Mouse (Mus musculus): ENCODE measurements around the gene Dnajb11. TPM values are rescaled to one million over a fixed set of nuclear protein-coding genes. Genes with fewer than 3 reads are reported as not detected.

The Dnajb11 gene
- polyA plus RNA-seq, 1 experiment from 2014 or later, result 88.4 TPM

DNA sequence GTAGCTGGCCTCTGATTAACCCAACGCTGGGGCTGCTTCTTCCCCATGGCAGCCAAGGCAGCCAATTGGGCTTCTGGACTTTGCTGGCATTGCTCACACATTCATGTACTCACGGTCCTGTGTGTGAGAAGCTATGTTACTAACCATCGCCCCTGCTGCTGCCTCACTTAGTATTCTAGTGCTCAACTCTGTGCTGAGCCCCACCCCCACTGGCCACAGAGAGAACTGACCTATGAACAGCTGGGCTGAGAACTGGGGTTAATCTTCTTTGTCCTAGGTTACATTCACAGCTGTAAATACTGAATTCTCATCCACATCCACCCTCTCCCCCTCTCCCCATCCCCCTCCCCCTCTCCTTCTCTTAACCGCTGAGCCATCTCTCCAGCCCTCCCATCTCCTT, 31.2 kb downstream of the Dnajb11 start:
- Histone ChIP-seq H3K27ac (replicated peaks) (no peak overlapping the region), H3K9me3 (no peaks in the 10 kb centered on the region), H3K36me3 (replicated peaks) (no peaks in the 10 kb centered on the region), H3K4me1 (peaks cover 10% of the 10 kb centered on the region), H3K4me3 (no peak overlapping the region), H3K27me3 (replicated peaks; ENCODE audit: low read depth, poor library complexity, severe bottlenecking) (no peaks in the 10 kb centered on the region)
- WGBS, result 68% methylated on average over 4 of the region's 4 CpGs
- DNase-seq (ENCODE audit: low spot score), result no peak

DNA sequence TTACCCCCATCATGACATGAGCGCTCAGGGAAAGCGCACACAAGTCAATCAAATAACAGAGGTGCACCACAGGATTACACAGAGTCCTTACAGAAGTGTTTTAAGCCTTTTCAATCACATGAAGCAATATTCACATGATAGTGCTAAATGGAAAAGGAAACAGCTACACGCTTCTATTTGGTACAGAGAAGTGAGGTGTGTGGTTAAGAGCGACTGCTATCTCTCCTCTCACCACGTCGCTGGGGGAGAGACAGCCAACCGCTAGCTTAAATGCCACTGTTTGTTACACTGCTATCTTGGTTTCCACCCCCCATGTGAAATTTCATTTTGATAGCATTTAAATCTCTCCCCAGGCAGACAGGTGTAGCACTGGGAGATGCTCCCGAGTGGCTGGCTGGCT, 32.1 kb downstream of the Dnajb11 start:
- WGBS, result 88% methylated on average over 8 of the region's 8 CpGs
- H3K36me3 ChIP-seq (replicated peaks), result no peaks in the 10 kb centered on the region
- H3K9me3 ChIP-seq, result no peaks in the 10 kb centered on the region

DNA sequence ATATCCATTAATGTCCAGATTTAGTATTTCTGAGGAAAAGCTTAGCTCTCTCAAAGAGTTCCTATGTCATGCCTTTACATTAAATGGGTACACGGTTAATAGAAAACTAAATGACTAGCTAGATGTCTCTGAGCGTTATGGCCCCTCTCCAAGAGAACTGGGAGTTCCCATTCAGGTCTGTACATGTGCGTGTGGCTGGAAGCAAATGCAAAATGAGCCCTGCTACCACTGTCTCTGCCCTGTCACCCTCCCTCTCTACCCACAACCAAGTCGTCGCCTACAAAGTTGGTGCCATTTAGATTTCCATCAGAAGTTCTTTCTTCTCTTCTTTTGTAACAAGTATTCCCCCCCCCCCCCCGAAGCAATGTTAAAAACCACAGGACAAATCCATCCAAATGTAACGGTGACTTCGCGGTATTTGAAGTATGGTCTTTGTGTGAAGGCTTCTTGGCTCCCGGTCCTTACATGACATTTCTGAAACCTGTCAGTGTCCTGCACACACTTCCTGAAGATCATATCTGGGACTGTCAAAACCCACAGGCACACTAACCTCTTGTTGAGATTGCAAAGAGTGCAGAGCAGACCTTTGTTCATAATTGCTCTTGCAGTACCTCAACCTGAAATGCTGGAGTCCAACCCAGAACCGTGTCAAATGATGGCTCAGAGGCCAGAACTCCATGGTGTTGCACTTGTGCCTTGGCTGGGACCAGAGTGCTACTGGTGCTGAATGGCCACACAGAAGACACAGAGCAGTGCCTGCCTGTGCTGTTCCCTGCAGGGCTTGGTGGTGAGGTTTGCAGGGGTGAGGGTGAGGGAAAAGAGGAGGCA, 33.3 kb downstream of the Dnajb11 start, which contains the start of gene Ahsg:
Ahsg (plus strand) TSS at position 595 of the 828 bp plus-strand sequence.
- Histone ChIP-seq H3K27me3 (replicated peaks; ENCODE audit: low read depth, poor library complexity, severe bottlenecking) (no peaks in the 10 kb centered on the region), H3K9me3 (no peaks in the 10 kb centered on the region), H3K4me1 (peaks cover 4% of the 10 kb centered on the region; the same call in 1 of the 2 replicates), H3K4me3 (no peak within 1 kb of the TSS), H3K27ac (replicated peaks) (no peak within 1 kb of the TSS), H3K36me3 (replicated peaks) (no peaks in the 10 kb centered on the region)
- no peak for DNase-seq (ENCODE audit: low spot score)
- WGBS, result 90% methylated on average over 11 of the region's 11 CpGs

More for the DNA sequence above, 32.1 kb downstream of the Dnajb11 start:
- Histone ChIP-seq H3K27ac (replicated peaks) (no peak overlapping the region), H3K4me3 (no peak overlapping the region), H3K27me3 (replicated peaks; ENCODE audit: low read depth, poor library complexity, severe bottlenecking) (no peaks in the 10 kb centered on the region), H3K4me1 (peaks cover 10% of the 10 kb centered on the region)
- no peak for DNase-seq (ENCODE audit: low spot score)

DNA sequence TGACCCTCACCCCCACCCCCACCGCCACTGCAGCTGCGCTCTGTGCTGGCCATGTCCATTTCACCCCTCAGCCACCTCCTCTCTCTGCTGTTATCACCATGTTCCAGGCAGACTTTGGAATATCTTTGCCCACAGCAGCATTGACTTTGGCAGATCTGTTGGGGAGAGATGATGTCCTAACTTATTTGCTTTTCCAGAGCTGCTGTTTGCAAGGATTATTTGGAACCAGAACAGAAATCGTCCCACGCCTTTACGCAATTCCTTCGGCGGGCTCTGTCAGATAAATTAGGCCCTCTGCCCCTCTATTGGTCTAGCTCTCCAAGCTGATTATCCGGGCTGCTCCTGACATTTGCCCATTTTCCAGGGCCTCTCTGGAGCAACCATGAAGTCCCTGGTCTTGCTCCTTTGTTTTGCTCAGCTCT, 34.1 kb downstream of the Dnajb11 start:
- H3K4me3 ChIP-seq, result no peak overlapping the region
- no peak for DNase-seq (ENCODE audit: low spot score)
- WGBS, result 91% methylated on average over 8 of the region's 8 CpGs
- no peak overlapping the region for H3K27ac ChIP-seq (replicated peaks)
- H3K9me3 ChIP-seq, result no peaks in the 10 kb centered on the region
- peaks cover 4% of the 10 kb centered on the region; the same call in 1 of the 2 replicates for H3K4me1 ChIP-seq
- no peaks in the 10 kb centered on the region for H3K36me3 ChIP-seq (replicated peaks)
- H3K27me3 ChIP-seq (replicated peaks; ENCODE audit: low read depth, poor library complexity, severe bottlenecking), result 0 out of 2 replicates have a peak, but pooled peaks cover 4% of the 10 kb centered on the region

DNA sequence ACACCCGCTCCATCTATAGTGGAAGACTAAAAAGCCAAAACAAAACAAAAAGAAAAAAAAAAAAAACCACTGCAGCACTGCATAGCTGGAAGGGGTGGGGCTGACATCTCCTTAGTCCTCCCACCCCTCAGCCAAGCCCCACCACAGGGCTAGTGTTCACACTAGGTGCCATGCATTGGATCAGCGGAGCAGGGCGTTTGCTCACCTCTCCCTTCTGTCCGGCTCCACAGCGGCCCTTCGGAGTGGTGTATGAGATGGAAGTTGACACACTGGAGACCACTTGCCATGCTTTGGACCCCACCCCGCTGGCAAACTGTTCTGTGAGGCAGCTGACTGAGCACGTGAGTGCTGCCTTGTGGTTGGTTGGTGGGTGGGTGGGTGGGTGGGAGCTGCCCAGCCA, 36.5 kb downstream of the Dnajb11 start:
- H3K9me3 ChIP-seq, result no peaks in the 10 kb centered on the region
- 78% methylated on average over 8 of the region's 8 CpGs for WGBS

DNA sequence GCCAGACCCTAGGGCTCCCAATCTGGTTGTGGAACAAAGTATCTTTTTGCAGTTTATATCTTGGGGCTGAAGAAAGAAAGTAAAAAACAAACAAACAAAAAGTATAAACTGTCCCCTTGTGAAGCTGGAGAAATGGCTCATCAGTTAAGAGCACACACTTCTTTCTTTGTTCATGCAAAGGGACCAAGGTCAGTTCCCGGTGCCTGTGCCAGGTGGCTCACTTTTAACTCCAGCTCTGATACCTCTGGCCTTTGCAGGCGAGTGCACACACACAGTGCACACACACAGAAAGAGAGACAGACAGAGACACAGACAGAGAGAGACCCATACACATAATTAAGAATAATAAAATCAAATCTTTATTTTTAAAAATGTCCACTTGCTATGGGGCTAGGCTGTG, 39.0 kb downstream of the Dnajb11 start:
- no peaks in the 10 kb centered on the region for H3K4me1 ChIP-seq
- H3K27ac ChIP-seq (replicated peaks), result no peak overlapping the region
- 66% methylated on average over 2 of the region's 2 CpGs for WGBS
- no peak for DNase-seq (ENCODE audit: low spot score)
- H3K27me3 ChIP-seq (replicated peaks; ENCODE audit: low read depth, poor library complexity, severe bottlenecking), result 0 out of 2 replicates have a peak, but pooled peaks cover 4% of the 10 kb centered on the region
- no peaks in the 10 kb centered on the region for H3K36me3 ChIP-seq (replicated peaks)
- no peak overlapping the region for H3K4me3 ChIP-seq
- no peaks in the 10 kb centered on the region for H3K9me3 ChIP-seq

More for the DNA sequence above, 36.5 kb downstream of the Dnajb11 start:
- no peak for DNase-seq (ENCODE audit: low spot score)
- H3K4me3 ChIP-seq, result no peak overlapping the region
- 0 out of 2 replicates have a peak, but pooled peaks cover 4% of the 10 kb centered on the region for H3K27me3 ChIP-seq (replicated peaks; ENCODE audit: low read depth, poor library complexity, severe bottlenecking)
- no peaks in the 10 kb centered on the region for H3K36me3 ChIP-seq (replicated peaks)
- no peak overlapping the region for H3K27ac ChIP-seq (replicated peaks)
- H3K4me1 ChIP-seq, result no peaks in the 10 kb centered on the region

DNA sequence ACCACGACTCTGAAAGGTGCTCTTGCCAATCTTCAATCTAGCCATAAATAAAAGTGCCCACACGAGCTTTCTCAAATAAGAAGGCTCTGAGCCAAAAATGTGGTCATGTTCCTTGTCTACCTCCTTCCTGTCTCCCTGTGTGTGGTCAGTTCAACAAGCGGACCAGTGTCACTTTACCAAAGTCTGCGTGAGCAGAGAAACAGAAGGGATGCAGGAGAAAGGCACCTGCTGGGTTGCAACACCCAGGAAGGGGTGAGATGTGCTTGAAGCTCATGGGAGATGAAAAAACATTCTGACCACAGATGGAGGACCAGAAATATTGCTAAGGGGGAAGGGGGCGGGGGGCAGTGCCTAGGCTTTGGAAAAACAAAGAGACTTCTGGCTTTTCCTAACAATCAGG, 41.7 kb downstream of the Dnajb11 start:
- no peaks in the 10 kb centered on the region for H3K9me3 ChIP-seq
- 68% methylated on average over 5 of the region's 5 CpGs for WGBS
- no peak overlapping the region for H3K4me3 ChIP-seq
- H3K4me1 ChIP-seq, result no peaks in the 10 kb centered on the region
- DNase-seq (ENCODE audit: low spot score), result no peak
- no peak overlapping the region for H3K27ac ChIP-seq (replicated peaks)
- H3K36me3 ChIP-seq (replicated peaks), result no peaks in the 10 kb centered on the region
- 0 out of 2 replicates have a peak, but pooled peaks cover 4% of the 10 kb centered on the region for H3K27me3 ChIP-seq (replicated peaks; ENCODE audit: low read depth, poor library complexity, severe bottlenecking)

DNA sequence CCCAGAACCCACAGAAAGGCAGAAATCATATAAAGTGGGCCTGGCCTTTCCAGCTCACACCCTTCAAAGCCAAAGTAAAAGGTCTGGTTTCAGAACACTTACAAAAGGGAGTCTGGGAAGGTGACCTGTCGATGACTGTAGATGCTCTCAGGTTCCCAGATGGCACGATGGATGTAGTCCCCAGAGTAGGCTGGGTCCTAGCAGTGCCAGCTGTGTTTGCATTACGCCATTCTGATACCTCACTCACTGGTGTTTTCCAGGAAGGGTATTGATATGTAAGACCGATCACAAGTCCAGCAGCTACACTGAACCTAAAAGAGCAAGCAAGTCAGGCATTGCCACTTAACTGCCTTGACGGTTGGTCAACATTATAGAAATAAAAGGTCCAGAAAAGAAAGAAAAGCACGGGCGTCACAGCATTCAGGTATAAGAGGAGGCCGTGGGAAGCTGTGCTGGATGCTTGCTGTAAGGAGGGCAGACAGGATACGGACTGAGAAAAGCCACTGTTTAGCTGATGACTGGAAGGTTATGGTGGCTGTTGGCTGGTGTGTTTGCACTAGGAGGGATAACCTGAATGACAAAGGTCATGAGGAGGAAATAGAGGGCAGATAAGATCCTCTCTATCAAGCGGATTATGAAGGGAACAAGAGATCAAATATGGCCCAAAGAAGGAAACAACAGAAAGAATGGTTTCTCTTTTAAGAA, 42.4 kb downstream of the Dnajb11 start:
- H3K9me3 ChIP-seq, result no peaks in the 10 kb centered on the region
- 0 out of 2 replicates have a peak, but pooled peaks cover 4% of the 10 kb centered on the region for H3K27me3 ChIP-seq (replicated peaks; ENCODE audit: low read depth, poor library complexity, severe bottlenecking)
- H3K27ac ChIP-seq (replicated peaks), result no peak overlapping the region
- DNase-seq (ENCODE audit: low spot score), result no peak
- 86% methylated on average over 10 of the region's 10 CpGs for WGBS
- no peaks in the 10 kb centered on the region for H3K36me3 ChIP-seq (replicated peaks)
- no peaks in the 10 kb centered on the region for H3K4me1 ChIP-seq
- no peak overlapping the region for H3K4me3 ChIP-seq

DNA sequence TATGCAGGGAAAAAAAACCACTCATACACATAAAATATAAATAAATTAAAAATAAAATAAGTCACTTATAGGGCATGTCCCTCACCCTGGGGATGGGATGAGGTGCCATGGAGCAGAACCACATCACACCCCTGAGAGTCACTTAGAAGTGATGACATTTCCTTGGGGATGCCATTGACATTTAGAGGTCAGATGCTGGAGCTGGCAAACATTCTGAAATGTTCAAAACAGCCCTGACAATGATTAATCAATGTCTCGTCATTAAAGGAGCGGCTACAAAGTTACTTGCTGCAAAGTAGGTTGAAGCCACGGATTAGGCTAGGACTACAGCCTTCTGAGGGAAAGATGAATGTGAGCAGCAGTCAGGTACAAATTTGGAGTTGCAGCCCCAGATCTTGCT, 43.7 kb downstream of the Dnajb11 start:
- DNase-seq (ENCODE audit: low spot score), result no peak
- WGBS, result 89% methylated on average over 3 of the region's 3 CpGs

DNA sequence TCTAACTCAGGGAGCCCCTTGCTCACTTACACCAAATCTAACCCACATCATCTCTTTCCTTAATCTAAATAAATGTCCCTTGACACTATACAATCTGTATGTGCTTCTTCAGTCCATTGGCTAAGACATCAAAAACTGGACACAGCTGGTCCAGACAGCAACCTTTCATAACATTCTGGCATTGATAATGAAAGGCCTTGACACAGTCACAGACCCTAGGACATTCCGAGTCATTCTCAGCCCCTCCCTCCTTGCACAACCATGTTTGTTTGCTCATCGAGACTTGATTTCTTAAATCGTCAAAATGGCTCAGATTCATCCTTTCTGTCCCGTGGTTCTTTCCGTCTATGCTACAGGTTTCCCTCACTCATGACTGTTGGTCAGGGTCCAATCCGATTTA, 51.6 kb downstream of the Dnajb11 start:
- Histone ChIP-seq H3K36me3 (replicated peaks) (no peaks in the 10 kb centered on the region), H3K27ac (replicated peaks) (no peak overlapping the region), H3K9me3 (no peaks in the 10 kb centered on the region), H3K27me3 (replicated peaks; ENCODE audit: low read depth, poor library complexity, severe bottlenecking) (no peaks in the 10 kb centered on the region), H3K4me1 (no peaks in the 10 kb centered on the region), H3K4me3 (no peak overlapping the region)
- 91% methylated on average over 6 of the region's 6 CpGs for WGBS
- no peak for DNase-seq (ENCODE audit: low spot score)

More for the DNA sequence above, 43.7 kb downstream of the Dnajb11 start:
- Histone ChIP-seq H3K27ac (replicated peaks) (no peak overlapping the region), H3K9me3 (no peaks in the 10 kb centered on the region), H3K36me3 (replicated peaks) (no peaks in the 10 kb centered on the region), H3K4me1 (no peaks in the 10 kb centered on the region), H3K4me3 (no peak overlapping the region), H3K27me3 (replicated peaks; ENCODE audit: low read depth, poor library complexity, severe bottlenecking) (0 out of 2 replicates have a peak, but pooled peaks cover under 1% of the 10 kb centered on the region)

DNA sequence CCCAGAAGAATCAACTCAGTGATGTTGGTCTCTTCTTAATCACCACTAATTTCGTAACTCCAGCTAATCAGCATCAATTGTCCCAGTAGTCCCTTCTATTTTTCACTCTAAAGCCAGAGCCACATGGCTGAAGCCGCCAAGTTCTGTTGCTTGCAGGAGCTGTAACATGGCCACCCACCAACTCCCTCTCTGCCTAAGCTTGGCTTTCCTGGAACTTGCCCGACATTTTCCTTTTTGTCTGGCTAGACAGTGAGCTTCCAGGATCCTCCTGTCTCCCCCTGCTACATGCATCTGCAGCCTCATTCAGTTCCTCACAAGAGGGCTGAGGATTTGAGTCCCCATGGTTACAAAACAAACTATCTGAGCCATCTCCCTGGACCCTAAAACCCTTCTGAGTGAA, 54.3 kb downstream of the Dnajb11 start:
- WGBS, result 83% methylated on average over 3 of the region's 3 CpGs
- Histone ChIP-seq H3K4me1 (no peaks in the 10 kb centered on the region), H3K9me3 (no peaks in the 10 kb centered on the region), H3K27ac (replicated peaks) (no peak overlapping the region), H3K4me3 (no peak overlapping the region), H3K36me3 (replicated peaks) (no peaks in the 10 kb centered on the region), H3K27me3 (replicated peaks; ENCODE audit: low read depth, poor library complexity, severe bottlenecking) (no peaks in the 10 kb centered on the region)
- DNase-seq (ENCODE audit: low spot score), result no peak

DNA sequence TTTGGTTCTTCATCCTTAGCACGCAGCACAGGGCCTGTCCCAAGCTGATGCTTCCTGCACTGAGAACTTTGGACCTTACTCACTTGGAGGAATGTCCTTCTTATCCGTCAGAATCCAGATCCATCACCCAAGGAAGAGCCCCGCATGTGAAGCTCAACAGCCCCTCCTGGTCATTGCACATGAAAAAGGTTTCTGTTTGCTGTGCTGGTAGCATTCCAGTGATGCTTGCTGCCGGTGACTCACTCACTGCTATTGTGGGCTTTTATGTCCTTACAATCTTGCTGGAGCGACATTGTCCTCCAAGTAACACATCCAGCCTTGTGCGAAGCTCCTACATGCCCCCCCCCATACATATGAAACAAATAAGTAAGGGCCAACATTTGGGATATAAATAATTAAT, 55.2 kb downstream of the Dnajb11 start:
- no peaks in the 10 kb centered on the region for H3K4me1 ChIP-seq
- no peaks in the 10 kb centered on the region for H3K27me3 ChIP-seq (replicated peaks; ENCODE audit: low read depth, poor library complexity, severe bottlenecking)
- H3K36me3 ChIP-seq (replicated peaks), result no peaks in the 10 kb centered on the region
- DNase-seq (ENCODE audit: low spot score), result no peak
- 85% methylated on average over 6 of the region's 6 CpGs for WGBS
- no peaks in the 10 kb centered on the region for H3K9me3 ChIP-seq
- no peak overlapping the region for H3K4me3 ChIP-seq
- H3K27ac ChIP-seq (replicated peaks), result no peak overlapping the region

DNA sequence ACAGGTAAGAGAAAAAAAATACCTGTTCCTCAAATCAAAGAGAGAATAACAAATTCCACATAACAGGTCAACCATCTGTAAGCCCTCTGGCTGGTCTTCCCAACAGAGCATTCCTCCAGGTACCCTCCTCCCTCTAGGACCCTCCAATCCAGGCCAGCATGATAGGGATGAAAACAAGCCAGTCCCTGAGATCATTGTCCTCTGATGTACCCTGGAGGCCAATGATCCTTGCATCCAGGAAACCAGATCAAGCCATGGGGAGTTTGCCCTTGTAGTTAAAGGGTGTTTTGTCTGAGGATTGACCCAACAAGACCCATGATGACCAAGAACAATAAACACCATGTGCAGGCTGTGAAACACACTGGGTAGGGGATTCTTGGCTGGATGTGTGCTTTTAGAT, 56.6 kb downstream of the Dnajb11 start:
- H3K27me3 ChIP-seq (replicated peaks; ENCODE audit: low read depth, poor library complexity, severe bottlenecking), result no peaks in the 10 kb centered on the region
- no peaks in the 10 kb centered on the region for H3K9me3 ChIP-seq
- H3K27ac ChIP-seq (replicated peaks), result no peak overlapping the region
- H3K4me1 ChIP-seq, result peaks cover 8% of the 10 kb centered on the region
- H3K36me3 ChIP-seq (replicated peaks), result no peaks in the 10 kb centered on the region
- DNase-seq (ENCODE audit: low spot score), result no peak
- H3K4me3 ChIP-seq, result no peak overlapping the region

Data from embryonic facial prominence, embryonic 10.5 days (tissue).